Mouse (Mus musculus) adrenal gland, adult 18-20 months (tissue): ENCODE measurements at regions not wholly inside any gene's neighbourhood (a gene's known extent, or its start where the extent isn't known, plus 50 kb on each side); places are given as distances from the start of the nearest gene placed in this dataset.

Experiments used
- DNase-seq, 2 experiments: peaks; one replicate each; pipeline ENCODE4 v3.0.0; 2021 to 2022; ENCODE audit warnings: low spot score in 2 of 2

- no peak for DNase-seq
Measured at GRCm38 (mm10) chr5:45270679-45271078, 179.4 kb downstream of the Qdpr start.

GRCm38 (mm10) chr5:45269391-45269790, 180.6 kb downstream of the Qdpr start:
- no peak for DNase-seq

GRCm38 (mm10) chr5:45266914-45267313, 183.1 kb downstream of the Qdpr start:
- DNase-seq: no peak

DNA sequence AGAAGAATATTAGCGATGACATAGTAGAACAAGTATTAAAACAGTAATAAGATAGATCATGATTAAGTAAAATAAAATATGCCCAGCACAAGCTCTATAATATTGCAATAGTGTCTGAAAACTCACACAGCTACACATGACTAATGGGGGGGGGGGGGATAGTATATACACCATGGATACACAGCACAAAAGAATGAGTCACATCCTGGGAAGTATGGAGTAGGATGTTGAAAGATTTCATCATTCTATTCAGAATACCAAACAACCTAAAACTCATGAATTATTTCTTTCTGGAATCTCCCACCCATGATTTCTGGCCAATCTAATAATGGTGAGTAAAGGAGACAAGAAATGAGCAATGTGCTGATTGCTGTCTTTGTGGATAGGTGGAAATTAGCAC, 191.6 kb downstream of the Qdpr start:
- no peak for DNase-seq

DNA sequence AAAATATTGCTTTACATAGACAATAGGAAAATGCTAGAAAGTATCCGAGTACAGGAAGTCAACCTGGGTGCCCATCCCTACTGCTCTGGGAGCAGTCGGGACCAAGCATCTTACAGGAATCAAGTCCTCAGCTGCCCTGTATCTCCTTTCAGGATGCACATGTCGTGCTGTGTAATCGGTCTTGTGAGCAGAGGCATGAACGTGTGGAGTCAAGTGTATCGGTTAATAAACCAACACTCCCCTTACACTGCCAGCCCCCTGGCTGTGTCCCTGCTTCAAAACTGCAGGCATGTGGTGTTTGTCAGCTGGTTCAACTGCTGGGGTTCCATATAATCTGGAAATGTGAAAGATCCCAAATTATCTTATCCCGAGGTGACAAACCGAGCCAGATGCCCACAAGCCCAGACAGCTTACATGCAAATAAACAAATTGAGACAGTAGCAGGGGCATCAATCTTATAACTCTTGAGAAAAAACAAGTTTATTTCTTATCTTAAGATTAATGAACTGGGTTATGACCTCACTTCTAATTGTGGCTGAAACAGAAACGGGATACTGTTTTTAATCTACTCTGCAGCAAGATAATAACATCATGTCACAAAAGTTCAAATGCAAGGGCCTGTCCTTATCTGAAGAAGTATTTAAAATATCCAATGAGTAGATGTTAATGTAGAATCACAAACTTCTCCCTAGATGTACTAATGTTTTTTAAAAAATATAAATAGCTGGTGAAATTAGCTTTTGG, 193.6 kb downstream of the Qdpr start:
- no peak for DNase-seq

DNA sequence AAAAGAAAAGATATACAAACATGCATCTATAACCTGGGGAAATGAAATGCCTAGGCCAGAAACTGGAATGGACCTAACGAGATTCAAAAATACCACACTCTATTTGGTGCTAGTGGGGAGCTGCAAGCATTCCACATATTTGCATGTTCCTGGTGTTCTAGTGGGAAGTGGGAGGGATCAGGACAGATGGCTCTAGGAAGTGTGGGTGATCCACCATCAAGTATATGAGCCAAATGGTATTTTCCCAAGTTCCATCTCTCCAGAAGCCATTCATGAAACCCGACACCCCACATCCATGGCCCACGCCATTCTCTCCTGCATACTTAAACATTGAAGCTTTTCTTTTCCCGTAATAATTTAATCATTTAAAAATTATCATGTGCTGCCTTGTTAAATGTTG, 218.2 kb downstream of the Qdpr start:
- no peak for DNase-seq

GRCm38 (mm10) chr5:45230097-45230496, 219.9 kb downstream of the Qdpr start:
- DNase-seq: no peak

GRCm38 (mm10) chr5:45229477-45229876, 220.6 kb downstream of the Qdpr start:
- no peak for DNase-seq

GRCm38 (mm10) chr5:45228226-45228927, 221.7 kb downstream of the Qdpr start:
- DNase-seq: no peak

DNA sequence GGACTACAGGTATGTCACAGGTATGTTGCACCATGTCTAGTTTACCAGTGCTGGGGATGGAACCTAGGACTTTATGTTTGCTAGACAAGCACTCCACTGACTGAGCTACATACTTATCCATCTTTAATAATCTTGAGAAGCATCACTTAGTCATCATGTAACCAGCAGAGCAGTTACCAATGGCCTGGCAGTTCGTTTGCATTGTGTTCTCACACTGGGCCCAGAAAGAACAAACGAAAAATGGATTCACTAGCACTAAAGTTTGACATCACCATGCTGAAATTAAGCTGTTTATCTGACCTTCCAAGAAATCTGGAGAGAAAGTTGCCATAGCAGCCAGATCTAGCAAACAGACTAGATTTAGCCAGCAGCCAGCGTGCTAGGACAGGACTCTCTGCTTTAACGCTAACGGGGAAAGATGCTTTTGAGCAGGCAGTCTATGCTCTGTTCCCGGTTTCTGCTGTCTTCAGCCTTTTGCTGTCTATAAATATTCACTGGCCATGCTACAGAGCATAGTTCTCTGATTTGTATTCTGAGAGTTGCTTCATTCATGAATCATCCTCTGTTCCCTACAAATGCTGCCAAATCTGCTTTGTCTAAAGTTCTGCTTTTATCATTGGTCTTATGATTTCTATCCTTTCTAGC, 229.6 kb downstream of the Qdpr start:
- peak in 1 of 2 experiments; percentile 1 for DNase-seq

DNA sequence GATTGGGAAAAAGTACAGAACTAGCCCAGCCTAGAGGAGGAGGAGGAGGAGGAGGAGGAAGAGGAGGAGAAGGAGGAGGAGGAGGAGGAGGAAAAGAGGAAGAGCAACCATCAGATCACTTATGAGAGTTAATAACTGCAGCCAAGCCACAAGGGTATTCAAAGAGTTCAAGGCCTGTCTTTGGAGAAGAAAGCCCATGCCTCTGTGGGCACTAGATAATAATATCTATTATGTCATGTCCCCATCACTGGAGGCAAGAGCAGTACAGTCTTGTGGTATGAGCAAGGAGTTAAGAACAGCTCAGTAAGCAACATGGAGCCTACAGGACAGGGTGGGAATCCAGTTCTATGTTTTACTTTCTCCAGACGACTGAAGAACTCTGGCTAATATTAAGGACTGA, 230.5 kb downstream of the Qdpr start:
- no peak for DNase-seq

DNA sequence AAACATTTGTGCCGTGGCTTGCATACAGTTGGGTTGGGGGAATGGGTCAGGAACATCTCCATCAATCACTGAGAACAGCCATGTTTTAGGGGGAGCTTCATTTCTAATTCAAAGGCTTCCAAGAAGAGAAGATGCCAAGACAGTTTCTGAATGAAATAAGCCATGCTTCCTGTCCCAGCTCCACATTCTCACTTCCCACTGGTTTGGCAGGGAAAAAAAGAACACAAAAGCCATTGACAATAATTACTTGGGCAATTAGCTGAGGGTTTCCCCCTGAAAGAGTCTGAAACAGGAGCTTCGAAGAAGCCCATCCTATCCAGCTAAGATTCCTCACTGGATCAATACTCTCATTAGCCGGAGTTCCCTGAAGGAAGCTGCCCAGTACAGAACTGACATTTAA, 230.9 kb downstream of the Qdpr start:
- DNase-seq: no peak

GRCm38 (mm10) chr5:45214475-45214874, 235.6 kb downstream of the Qdpr start:
- no peak for DNase-seq

GRCm38 (mm10) chr5:45198408-45198807, 251.6 kb downstream of the Qdpr start:
- no peak for DNase-seq

DNA sequence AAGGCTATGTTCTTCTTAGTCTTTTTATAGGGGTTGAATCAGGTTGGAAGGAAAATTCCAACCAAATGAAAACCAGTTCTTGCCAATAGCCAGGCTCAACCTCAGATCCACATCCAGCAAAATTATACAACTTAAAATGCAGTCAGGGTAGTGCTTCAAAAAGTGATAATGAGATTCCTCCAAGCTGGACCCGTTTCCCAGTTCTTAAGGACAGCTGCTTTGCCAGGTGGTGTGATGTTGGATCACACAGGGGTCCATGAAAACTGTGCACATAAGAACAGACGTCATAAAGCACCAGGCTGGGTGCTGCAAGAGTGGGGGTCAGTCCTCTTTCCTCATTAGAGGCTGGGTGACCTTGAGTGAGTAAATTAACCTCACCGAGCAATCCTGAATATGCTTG, 253.9 kb downstream of the Qdpr start:
- no peak for DNase-seq

DNA sequence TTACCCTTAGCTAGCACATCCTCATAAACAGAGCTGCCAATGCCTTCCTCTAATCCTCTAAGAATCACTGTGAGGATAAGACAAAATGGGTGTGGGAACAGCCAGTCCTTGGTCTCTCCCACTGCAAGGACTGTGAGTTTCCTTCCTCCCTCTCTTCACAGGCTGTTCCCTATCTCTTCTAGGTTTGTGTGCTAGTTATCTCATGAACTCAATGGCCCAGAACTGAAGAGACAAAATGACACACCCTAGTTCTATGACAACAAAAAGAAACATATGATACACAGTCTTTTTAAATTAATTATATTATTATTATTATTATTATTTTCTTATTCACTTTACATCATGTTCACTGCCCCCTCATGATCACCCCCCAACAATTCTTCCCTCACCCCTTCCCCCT, 257.7 kb downstream of the Qdpr start:
- DNase-seq: no peak

GRCm38 (mm10) chr5:45173035-45173755, 276.8 kb downstream of the Qdpr start:
- DNase-seq: no peak

DNA sequence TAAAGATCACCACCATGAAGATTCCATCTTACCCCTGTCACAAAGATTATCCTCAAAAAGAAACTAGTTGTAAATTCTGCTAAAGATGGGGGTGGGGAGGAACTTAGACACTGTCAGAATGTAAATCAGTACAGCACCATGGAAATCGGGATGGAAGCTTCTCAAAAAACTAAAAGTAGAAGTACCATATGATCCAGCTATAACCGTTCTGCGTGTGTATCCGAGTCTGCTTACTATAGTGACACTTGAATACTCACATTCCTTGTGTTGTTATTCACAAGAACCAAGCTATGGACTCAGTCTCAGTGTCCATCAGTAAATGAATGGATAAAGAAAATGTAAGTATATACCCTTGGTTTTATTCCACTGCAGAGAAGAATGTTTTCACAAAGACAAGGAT, 290.8 kb downstream of the Qdpr start:
- DNase-seq: no peak

GRCm38 (mm10) chr5:45154936-45155335, 295.1 kb downstream of the Qdpr start:
- DNase-seq: no peak

DNA sequence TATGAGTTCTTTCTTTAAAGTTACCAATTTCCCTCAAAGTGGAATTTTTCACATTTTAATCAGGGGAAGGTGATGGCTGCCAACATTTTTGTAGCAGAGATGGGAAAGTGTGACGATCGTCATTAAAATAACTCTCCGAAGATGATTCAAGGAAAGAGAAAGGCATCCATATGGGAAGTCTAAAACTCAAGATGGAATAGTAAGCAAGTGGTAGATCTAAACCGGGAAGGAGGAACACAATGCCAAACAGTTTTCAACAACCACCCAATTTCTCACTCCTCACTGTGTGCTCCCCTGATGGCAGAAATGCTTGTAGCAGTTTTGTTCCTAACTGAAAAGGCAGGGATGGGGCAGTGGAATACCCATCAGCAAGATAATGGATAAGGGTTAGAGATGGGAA, 305.9 kb downstream of the Qdpr start:
- DNase-seq: no peak

GRCm38 (mm10) chr5:45137198-45137973, 312.6 kb downstream of the Qdpr start:
- DNase-seq: no peak
